Mouse (Mus musculus) ovary, postnatal 14 days (tissue): ENCODE data around the gene Atg4c.

ENCODE experiments used
- DNase-seq: peaks from one replicate; pipeline ENCODE4 v3.0.0; 2022; ENCODE audit warnings: low spot score

The Atg4c gene

GRCm38 (mm10) chr4:99263663-99264062 is 69.9 kb downstream of the Atg4c start:
- no peak for DNase-seq

GRCm38 (mm10) chr4:99266843-99267445 is 73.2 kb downstream of the Atg4c start:
- no peak for DNase-seq

GRCm38 (mm10) chr4:99272860-99273259 is 79.1 kb downstream of the Atg4c start:
- DNase-seq: no peak

GRCm38 (mm10) chr4:99273466-99273865 is 79.7 kb downstream of the Atg4c start:
- no peak for DNase-seq

GRCm38 (mm10) chr4:99273979-99274378 is 80.2 kb downstream of the Atg4c start:
- DNase-seq: no peak

- no peak for DNase-seq
Measured at GRCm38 (mm10) chr4:99278876-99279275, 85.1 kb downstream of the Atg4c start.

- DNase-seq: no peak
Measured at GRCm38 (mm10) chr4:99281711-99282110, 88.0 kb downstream of the Atg4c start.

- no peak for DNase-seq
Measured at GRCm38 (mm10) chr4:99289286-99289685, 95.6 kb downstream of the Atg4c start.

GRCm38 (mm10) chr4:99298676-99299075 is 104.9 kb downstream of the Atg4c start:
- DNase-seq: peak; percentile 18

- no peak for DNase-seq
Measured at GRCm38 (mm10) chr4:99304793-99305192, 111.1 kb downstream of the Atg4c start.
